Mouse (Mus musculus) MEL (cell line): Measurements from ENCODE around the gene Peli2.

Experiments
- CTCF ChIP-seq, 3 experiments: IDR thresholded peaks in 2 of 3; conservative IDR thresholded peaks in 1 of 3; 2 replicates each; pipeline ENCODE4 v1.5.1; 2011 to 2012; ENCODE audit warnings: low read length in 3 of 3, low read depth in 2 of 3, mild to moderate bottlenecking in 2 of 3, improper control_type of control experiment in 1 of 3, inconsistent platforms in 1 of 3, mixed read lengths in 1 of 3, moderate library complexity in 1 of 3; ENCODE audit not compliant: control insufficient read depth in 1 of 3, insufficient read depth in 1 of 3, poor library complexity in 1 of 3, severe bottlenecking in 1 of 3
- EP300 ChIP-seq, 2 experiments: IDR thresholded peaks; 2 replicates each; pipeline ENCODE4 v1.6.1; 2011; ENCODE audit warnings: improper control_type of control experiment in 2 of 2, low read length in 2 of 2, low read depth in 1 of 2, mild to moderate bottlenecking in 1 of 2
- GATA1 ChIP-seq: IDR thresholded peaks from 2 replicates; pipeline ENCODE4 v1.6.1; 2011; ENCODE audit warnings: low read depth, low read length, improper control_type of control experiment
- MAX ChIP-seq: IDR thresholded peaks from 2 replicates; pipeline ENCODE4 v1.6.1; 2011; ENCODE audit warnings: low read length, improper control_type of control experiment
- POLR2A ChIP-seq, 2 experiments: IDR thresholded peaks; 2 replicates each; pipeline ENCODE4 v1.6.1; 2011 to 2012; ENCODE audit warnings: low read length in 2 of 2, mild to moderate bottlenecking in 2 of 2, control low read depth in 1 of 2, improper control_type of control experiment in 1 of 2, low read depth in 1 of 2, moderate library complexity in 1 of 2; ENCODE audit not compliant: control insufficient read depth in 1 of 2, insufficient read depth in 1 of 2, poor library complexity in 1 of 2

DNA sequence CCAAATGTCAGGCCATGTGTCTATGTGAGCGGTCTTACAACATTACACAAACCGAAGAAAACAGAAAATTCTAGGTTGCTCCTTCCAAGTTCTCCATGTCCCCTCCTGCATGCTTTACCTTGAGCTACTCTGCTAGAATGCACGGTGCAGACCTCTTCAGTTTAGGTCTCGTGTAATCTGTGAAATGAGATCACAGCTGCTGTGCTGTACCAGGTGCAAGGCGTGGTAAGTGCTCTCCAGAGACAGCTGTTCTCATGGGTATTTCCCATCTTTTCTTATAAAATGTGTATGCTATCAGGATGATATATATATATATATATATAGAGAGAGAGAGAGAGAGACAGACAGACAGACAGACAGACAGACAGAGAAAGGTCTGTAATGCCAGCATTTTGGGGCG lies 146.1 kb downstream of the Peli2 start:
- TF ChIP-seq EP300 (IDR thresholded peaks at IDR 0.05; ENCODE audit: low read depth in 1 of 2, low read length in 2 of 2) (no peak), POLR2A (IDR thresholded peaks at IDR 0.05; ENCODE audit: control insufficient read depth in 1 of 2, insufficient read depth in 1 of 2, low read depth in 1 of 2, low read length in 2 of 2, poor library complexity in 1 of 2) (no peak), CTCF (IDR thresholded peaks at IDR 0.05 in 2 of 3, conservative IDR thresholded peaks at IDR 0.05 in 1 of 3; ENCODE audit: control insufficient read depth in 1 of 3, insufficient read depth in 1 of 3, low read depth in 2 of 3, low read length in 3 of 3, poor library complexity in 1 of 3, severe bottlenecking in 1 of 3) (no peak), MAX (no peak), GATA1 (no peak)
